Mouse (Mus musculus): ENCODE results near the gene Apol7b.
A peak's percentile ranks its signal among the peaks of the same experiment; 100 is the strongest.
"Not testable (repeated sequence)": the region's sequence is repeated elsewhere in the genome, so short reads cannot be mapped to it uniquely, and the experiment has no call there.

GRCm38 (mm10) chr15:77412695-77413094 lies 34.6 kb downstream of the Apol7b start:
- TF ChIP-seq CTCF (IDR thresholded peaks at IDR 0.05; ENCODE audit: borderline replicate concordance, insufficient read depth, low read depth, low read length): peak; percentile 31; the same call in 1 of the 2 replicates
- TF ChIP-seq POLR2A (IDR thresholded peaks at IDR 0.05; ENCODE audit: borderline replicate concordance, insufficient read depth, low read length): not testable (repeated sequence)

Data from cerebellum, adult 2 months (tissue).